Mouse (Mus musculus) liver (tissue): ENCODE measurements around the gene Atxn2.
"Not testable (repeated sequence)": the region's sequence is repeated elsewhere in the genome, so short reads cannot be mapped to it uniquely, and the experiment has no call there.

Experiments
- DNase-seq: peaks from one replicate; pipeline ENCODE4 v3.0.0-alpha.2; 2020; ENCODE audit warnings: mixed read lengths

Atxn2 gene

GRCm38 (mm10) chr5:121712232-121712933, 1.2 kb downstream of the Atxn2 start:
- DNase-seq: peak; percentile 58

GRCm38 (mm10) chr5:121712934-121713538, 1.9 kb downstream of the Atxn2 start:
- DNase-seq: peak; percentile 43

- no peak for DNase-seq
These were observed 3.2 kb downstream of the Atxn2 start for GRCm38 (mm10) chr5:121714331-121714730.

- DNase-seq: no peak
These were observed 3.8 kb downstream of the Atxn2 start for GRCm38 (mm10) chr5:121714928-121715327.

GRCm38 (mm10) chr5:121718462-121718861, 7.3 kb downstream of the Atxn2 start:
- no peak for DNase-seq

- DNase-seq: no peak
These were observed 9.9 kb downstream of the Atxn2 start for GRCm38 (mm10) chr5:121720888-121721585.

GRCm38 (mm10) chr5:121721841-121722240, 10.7 kb downstream of the Atxn2 start:
- no peak for DNase-seq

GRCm38 (mm10) chr5:121724678-121725077, 13.5 kb downstream of the Atxn2 start:
- no peak for DNase-seq

- DNase-seq: no peak
These were observed 18.9 kb downstream of the Atxn2 start for GRCm38 (mm10) chr5:121730057-121730456.

GRCm38 (mm10) chr5:121736641-121737040, 25.5 kb downstream of the Atxn2 start:
- no peak for DNase-seq

GRCm38 (mm10) chr5:121738162-121738561, 27.0 kb downstream of the Atxn2 start:
- not testable (repeated sequence) for DNase-seq

GRCm38 (mm10) chr5:121738576-121739191, 27.5 kb downstream of the Atxn2 start:
- DNase-seq: no peak

GRCm38 (mm10) chr5:121740516-121740915, 29.4 kb downstream of the Atxn2 start:
- no peak for DNase-seq

GRCm38 (mm10) chr5:121742915-121743314, 31.8 kb downstream of the Atxn2 start:
- no peak for DNase-seq

- not testable (repeated sequence) for DNase-seq
These were observed 36.9 kb downstream of the Atxn2 start for GRCm38 (mm10) chr5:121747884-121748594.

GRCm38 (mm10) chr5:121749633-121750032, 38.5 kb downstream of the Atxn2 start:
- peak; percentile 50 for DNase-seq

GRCm38 (mm10) chr5:121757900-121758299, 46.8 kb downstream of the Atxn2 start:
- no peak for DNase-seq

GRCm38 (mm10) chr5:121758341-121758740, 47.2 kb downstream of the Atxn2 start:
- DNase-seq: no peak

- no peak for DNase-seq
These were observed 48.8 kb downstream of the Atxn2 start for GRCm38 (mm10) chr5:121759921-121760320.

- no peak for DNase-seq
These were observed 50.3 kb downstream of the Atxn2 start for GRCm38 (mm10) chr5:121761459-121761858.

- no peak for DNase-seq
These were observed 51.8 kb downstream of the Atxn2 start for GRCm38 (mm10) chr5:121762949-121763348.

GRCm38 (mm10) chr5:121765020-121765419, 53.9 kb downstream of the Atxn2 start:
- no peak for DNase-seq
